In genomic region chr5:148131458-148132131, GRCm38 (mm10) we compare ENCODE assay signal across 10 mouse cellular contexts.
A peak's percentile ranks its signal among the peaks of the same experiment; 100 is the strongest.
DNase-seq lines count a peak whose midpoint lies in the region; ATAC-seq lines count a peak whose summit lies in the region.
"Had no signal": no experiment of that assay in that cellular context is flagged by ENCODE, and none has a peak within 500 bp of the region (broad histone marks: within the 10 kb centered on the region; RNA-seq: fewer than 3 reads in every experiment).

No protein-coding gene starts in this region.

- H3K9me3 ChIP-seq in neural tube, embryonic 13.5 days = no peaks in the 10 kb centered on the region
- no peaks in the 10 kb centered on the region for H3K9me3 ChIP-seq in intestine, embryonic 15.5 days
- H3K9me3 ChIP-seq in stomach, embryonic 16.5 days (replicated peaks; ENCODE audit: control insufficient read depth, low read length) = no peaks in the 10 kb centered on the region

- H3K4me3 ChIP-seq in neural tube, embryonic 13.5 days = no peak overlapping the region
- no peak overlapping the region for H3K4me3 ChIP-seq in intestine, embryonic 15.5 days (replicated peaks)
- no peak overlapping the region for H3K4me3 ChIP-seq in stomach, embryonic 16.5 days (replicated peaks; ENCODE audit: low read length)
- H3K4me3 ChIP-seq: liver, embryonic 13.5 days had no signal

- H3K27ac ChIP-seq in neural tube, embryonic 13.5 days (replicated peaks) = peak overlapping the region; percentile 33; the same call in 1 of the 2 replicates
- peak overlapping the region; percentile 55 for H3K27ac ChIP-seq in intestine, embryonic 15.5 days
- H3K27ac ChIP-seq in stomach, embryonic 16.5 days (ENCODE audit: low read length) = peak overlapping the region; percentile 80
- H3K27ac ChIP-seq: liver, embryonic 13.5 days had no signal

- H3K9ac ChIP-seq in neural tube, embryonic 13.5 days = no peak overlapping the region
- H3K9ac ChIP-seq in intestine, embryonic 15.5 days = no peak overlapping the region
- no peak overlapping the region; the same call in 1 of the 2 replicates for H3K9ac ChIP-seq in stomach, embryonic 16.5 days (ENCODE audit: low read length)
- H3K9ac ChIP-seq: liver, embryonic 13.5 days had no signal

- ATAC-seq in neural tube, embryonic 13.5 days (ENCODE audit: low read depth) = no peak
- ATAC-seq in intestine, embryonic 15.5 days = no peak
- peak; percentile 59 for ATAC-seq in stomach, embryonic 16.5 days (ENCODE audit: insufficient read depth, low FRiP score)

- peaks cover 32% of the 10 kb centered on the region for H3K4me1 ChIP-seq in neural tube, embryonic 13.5 days (replicated peaks)
- H3K4me1 ChIP-seq in intestine, embryonic 15.5 days (replicated peaks) = 0 out of 2 replicates have a peak, but pooled peaks cover 4% of the 10 kb centered on the region
- H3K4me1 ChIP-seq in stomach, embryonic 16.5 days (ENCODE audit: control insufficient read depth, insufficient read depth, low read length) = 0 out of 2 replicates have a peak, but pooled peaks cover 6% of the 10 kb centered on the region
- H3K4me1 ChIP-seq: liver, embryonic 13.5 days had no signal

- H3K36me3 ChIP-seq in neural tube, embryonic 13.5 days = no peaks in the 10 kb centered on the region
- no peaks in the 10 kb centered on the region for H3K36me3 ChIP-seq in intestine, embryonic 15.5 days
- H3K36me3 ChIP-seq in stomach, embryonic 16.5 days (ENCODE audit: control insufficient read depth, insufficient read depth, low read length) = no peaks in the 10 kb centered on the region
- H3K36me3 ChIP-seq: liver, embryonic 13.5 days had no signal

- H3K27me3 ChIP-seq in neural tube, embryonic 13.5 days = no peaks in the 10 kb centered on the region
- no peaks in the 10 kb centered on the region for H3K27me3 ChIP-seq in intestine, embryonic 15.5 days (replicated peaks)
- no peaks in the 10 kb centered on the region for H3K27me3 ChIP-seq in stomach, embryonic 16.5 days (ENCODE audit: control insufficient read depth, insufficient read depth, low read length)
- H3K27me3 ChIP-seq: CH12.LX; liver, embryonic 13.5 days had no signal

- peak; percentile 20 for DNase-seq in gastrocnemius, postnatal 10 days
- DNase-seq in gastrocnemius, adult 8-10 months (ENCODE audit: low spot score in 2 of 2) = no peak
- no peak for DNase-seq in neural tube, embryonic 10.5 days (ENCODE audit: extremely low spot score, low spot score)
- DNase-seq in natural killer cell, adult 2 months (ENCODE audit: low spot score in 2 of 2) = no peak
- DNase-seq in layer of hippocampus, postnatal 36 days = no peak
- DNase-seq: liver, embryonic 13.5 days had no signal

- WGBS in neural tube, embryonic 13.5 days = 73% methylated on average over 10 of the region's 10 CpGs
- 47% methylated on average over 10 of the region's 10 CpGs for WGBS in intestine, embryonic 15.5 days
- WGBS in stomach, embryonic 16.5 days = 45% methylated on average over 10 of the region's 10 CpGs

- no peak overlapping the region for H3K4me2 ChIP-seq in neural tube, embryonic 13.5 days
- no peak overlapping the region for H3K4me2 ChIP-seq in intestine, embryonic 15.5 days (replicated peaks)
- H3K4me2 ChIP-seq in stomach, embryonic 16.5 days (ENCODE audit: low read depth, low read length) = no peak overlapping the region
- H3K4me2 ChIP-seq: liver, embryonic 13.5 days had no signal
